Mouse (Mus musculus) E14TG2a.4 (cell line): Measurements from ENCODE around the gene Ngfr.

Experiments
- CTCF ChIP-seq: conservative IDR thresholded peaks from 2 replicates; pipeline ENCODE4 v1.5.1; 2014; ENCODE audit warnings: low read length
- NANOG ChIP-seq: IDR thresholded peaks from 2 replicates; pipeline ENCODE4 v1.6.1; 2014; ENCODE audit warnings: borderline replicate concordance, low read length, mixed read lengths
- POU5F1 ChIP-seq: IDR thresholded peaks from 2 replicates; pipeline ENCODE4 v1.6.1; 2014; ENCODE audit warnings: low read length, borderline replicate concordance

GRCm38 (mm10) chr11:95635030-95635429, 47.5 kb upstream of the Ngfr start:
- no peak for TF ChIP-seq CTCF
- no peak for TF ChIP-seq NANOG
- no peak for TF ChIP-seq POU5F1
